Comparison of ENCODE assay signal across 8 mouse cellular contexts in genomic region chr11:9010853-9011339, GRCm38 (mm10). TPM values are rescaled to one million over a fixed set of nuclear protein-coding genes. Genes with fewer than 3 reads are reported as not detected.
DNase-seq lines count a peak whose midpoint lies in the region; ATAC-seq and TF ChIP-seq lines count a peak whose summit lies in the region.

TSS of gene Hus1 (minus strand) at chr11:9011191.

- H3K4me1 ChIP-seq in embryonic facial prominence, embryonic 13.5 days, result peaks cover 15% of the 10 kb centered on the region
- no peaks in the 10 kb centered on the region for H3K4me1 ChIP-seq in heart, adult 2 months (ENCODE audit: control insufficient read depth, insufficient read depth, low read length)
- H3K4me1 ChIP-seq in limb, embryonic 13.5 days, result peaks cover 11% of the 10 kb centered on the region
- peaks cover 15% of the 10 kb centered on the region for H3K4me1 ChIP-seq in midbrain, embryonic 16.5 days (ENCODE audit: control insufficient read depth, insufficient read depth, low read length)

- peak within 1 kb of the TSS; percentile 85 for H3K4me2 ChIP-seq in embryonic facial prominence, embryonic 13.5 days
- H3K4me2 ChIP-seq in limb, embryonic 13.5 days (replicated peaks), result peak within 1 kb of the TSS; percentile 84
- peak within 1 kb of the TSS; percentile 81 for H3K4me2 ChIP-seq in midbrain, embryonic 16.5 days (ENCODE audit: low read length)

- peak; percentile 73 for TF ChIP-seq POLR2A in heart, adult 2 months (IDR thresholded peaks at IDR 0.05; ENCODE audit: insufficient read depth, low read depth, low read length)

- TF ChIP-seq CTCF in heart, adult 2 months (IDR thresholded peaks at IDR 0.05), result 0 out of 2 replicates have a peak, but pooled peaks have one; percentile 8

- H3K9me3 ChIP-seq in embryonic facial prominence, embryonic 13.5 days, result no peaks in the 10 kb centered on the region
- H3K9me3 ChIP-seq in limb, embryonic 13.5 days, result no peaks in the 10 kb centered on the region
- no peaks in the 10 kb centered on the region for H3K9me3 ChIP-seq in midbrain, embryonic 16.5 days (replicated peaks; ENCODE audit: control insufficient read depth, low read length, poor library complexity, severe bottlenecking)

- no peak; the same call in 1 of the 2 replicates for TF ChIP-seq EP300 in heart, adult 2 months (IDR thresholded peaks at IDR 0.05; ENCODE audit: insufficient read depth, low read depth, low read length)

- H3K27me3 ChIP-seq in embryonic facial prominence, embryonic 13.5 days, result no peaks in the 10 kb centered on the region
- H3K27me3 ChIP-seq in heart, adult 2 months (ENCODE audit: control insufficient read depth, insufficient read depth, low read length), result no peaks in the 10 kb centered on the region
- H3K27me3 ChIP-seq in limb, embryonic 13.5 days, result peaks cover 16% of the 10 kb centered on the region
- no peaks in the 10 kb centered on the region for H3K27me3 ChIP-seq in midbrain, embryonic 16.5 days (ENCODE audit: control insufficient read depth, insufficient read depth, low read depth, low read length)

- peaks cover 12% of the 10 kb centered on the region for H3K36me3 ChIP-seq in embryonic facial prominence, embryonic 13.5 days
- H3K36me3 ChIP-seq in heart, adult 2 months (ENCODE audit: control insufficient read depth, insufficient read depth, low read length), result peaks cover 3% of the 10 kb centered on the region; the same call in 1 of the 2 replicates
- H3K36me3 ChIP-seq in limb, embryonic 13.5 days, result peaks cover 16% of the 10 kb centered on the region
- peaks cover 5% of the 10 kb centered on the region; the same call in 1 of the 2 replicates for H3K36me3 ChIP-seq in midbrain, embryonic 16.5 days (ENCODE audit: control insufficient read depth, insufficient read depth, low read length)

- H3K4me3 ChIP-seq in embryonic facial prominence, embryonic 13.5 days, result peak within 1 kb of the TSS; percentile 72
- H3K4me3 ChIP-seq in heart, adult 2 months, result peak within 1 kb of the TSS; percentile 85
- peak within 1 kb of the TSS; percentile 65 for H3K4me3 ChIP-seq in limb, embryonic 13.5 days
- peak within 1 kb of the TSS; percentile 74 for H3K4me3 ChIP-seq in midbrain, embryonic 16.5 days (ENCODE audit: low read depth, low read length)

- WGBS in embryonic facial prominence, embryonic 13.5 days, result under 1% methylated on average over 43 of the region's 43 CpGs
- under 1% methylated on average over 43 of the region's 43 CpGs for WGBS in heart, adult 2 months
- WGBS in limb, embryonic 13.5 days, result 0% methylated on average over 43 of the region's 43 CpGs
- under 1% methylated on average over 43 of the region's 43 CpGs for WGBS in midbrain, embryonic 16.5 days

- peak within 1 kb of the TSS; percentile 96 for H3K27ac ChIP-seq in embryonic facial prominence, embryonic 13.5 days
- H3K27ac ChIP-seq in heart, adult 2 months, result peak within 1 kb of the TSS; percentile 91
- peak within 1 kb of the TSS; percentile 93 for H3K27ac ChIP-seq in limb, embryonic 13.5 days
- peak within 1 kb of the TSS; percentile 77 for H3K27ac ChIP-seq in midbrain, embryonic 16.5 days (ENCODE audit: low read length)

- no peaks in the 10 kb centered on the region; the same call in 1 of the 2 replicates for H3K79me2 ChIP-seq in heart, adult 2 months (replicated peaks; ENCODE audit: control insufficient read depth, insufficient read depth, low read length)

- DNase-seq in 3134 (ENCODE audit: extremely low read depth, insufficient read length, low spot score), result peak; percentile 93
- DNase-seq in adrenal gland, postnatal 36 days, result peak; percentile 94 to 95
- DNase-seq in heart, adult 2 months, result peak; percentile 91 to 94
- DNase-seq in kidney, adult 8-10 months, result peak; percentile 86 to 92
- DNase-seq in spleen, postnatal 10 days (ENCODE audit: low spot score in 2 of 2), result peak; percentile 87 to 88

- intact Hi-C loops in heart, adult 2 months (cut with DNase I), result loop anchor here (1.0 to 5.0 kb wide), 2 partner anchors 36 to 106 kb away; partner anchors contain the start of genes Gm11992 and Sun3

- H3K9ac ChIP-seq in embryonic facial prominence, embryonic 13.5 days, result peak within 1 kb of the TSS; percentile 93
- peak within 1 kb of the TSS; percentile 98 for H3K9ac ChIP-seq in heart, adult 2 months (ENCODE audit: low read depth, low read length)
- H3K9ac ChIP-seq in limb, embryonic 13.5 days, result peak within 1 kb of the TSS; percentile 82
- H3K9ac ChIP-seq in midbrain, embryonic 16.5 days (ENCODE audit: low read depth, low read length), result peak within 1 kb of the TSS; percentile 85

- ATAC-seq in embryonic facial prominence, embryonic 13.5 days (ENCODE audit: insufficient number of reproducible peaks, insufficient read depth, low FRiP score, low TSS enrichment, low read depth), result peak; percentile 92
- peak; percentile 91 for ATAC-seq in limb, embryonic 13.5 days (ENCODE audit: low FRiP score, low read depth)
- peak; percentile 96 for ATAC-seq in midbrain, embryonic 16.5 days

RNA-seq across cellular contexts. Expression of gene Hus1, which starts in this region (rescaled TPM):
- 10 to 100 TPM in 1 of 2 experiments, 1 to 10 TPM in 1; 8.9 to 10.1 TPM for total RNA-seq in adrenal gland, postnatal 36 days (2021)
- polyA plus RNA-seq in embryonic facial prominence, embryonic 13.5 days (2015; fragmentation: Nextera tagmentation; extraction: Ambion mirVana), result 15.3 and 15.6 TPM in 2 replicates
- total RNA-seq in heart, adult 2 months (2021), result 10 to 100 TPM in 1 of 2 experiments, 1 to 10 TPM in 1; 9.6 to 11.1 TPM
- 7.5 and 12.4 TPM in 2 replicates for polyA plus RNA-seq in heart, adult 2 months (2012; rRNA removed)
- 14.1 and 15.9 TPM in 2 replicates for polyA plus RNA-seq in limb, embryonic 13.5 days (2015; fragmentation: Nextera tagmentation; extraction: Ambion mirVana)
- polyA plus RNA-seq in midbrain, embryonic 16.5 days (2015; fragmentation: Nextera tagmentation; extraction: Ambion mirVana), result 10.3 and 11.1 TPM in 2 replicates

Comparison
In these comparisons a context has a peak if more than half of its experiments do, and no peak if none do; other contexts are left out.
1. Peak in every context shown above with its lines: DNase-seq, ATAC-seq, H3K4me3 ChIP-seq and H3K27ac ChIP-seq.